Mouse (Mus musculus) small intestine, adult 2 months (tissue): ENCODE data around the gene Gna11.

Experiments used
- CTCF ChIP-seq: fragments of 200-500 bp; IDR thresholded peaks from 2 replicates; pipeline ENCODE4 v1.5.1; 2012; ENCODE audit warnings: low read depth, mild to moderate bottlenecking, control low read depth, inconsistent platforms, low read length, moderate library complexity, mixed read lengths; ENCODE audit not compliant: insufficient replicate concordance, insufficient read length; ENCODE audit errors: extremely low read depth
- POLR2A ChIP-seq: fragments of 200-500 bp; IDR thresholded peaks from 2 replicates; pipeline ENCODE4 v1.6.1; 2012; ENCODE audit warnings: low read depth, mild to moderate bottlenecking, control low read depth, inconsistent platforms, low read length, moderate library complexity

DNA sequence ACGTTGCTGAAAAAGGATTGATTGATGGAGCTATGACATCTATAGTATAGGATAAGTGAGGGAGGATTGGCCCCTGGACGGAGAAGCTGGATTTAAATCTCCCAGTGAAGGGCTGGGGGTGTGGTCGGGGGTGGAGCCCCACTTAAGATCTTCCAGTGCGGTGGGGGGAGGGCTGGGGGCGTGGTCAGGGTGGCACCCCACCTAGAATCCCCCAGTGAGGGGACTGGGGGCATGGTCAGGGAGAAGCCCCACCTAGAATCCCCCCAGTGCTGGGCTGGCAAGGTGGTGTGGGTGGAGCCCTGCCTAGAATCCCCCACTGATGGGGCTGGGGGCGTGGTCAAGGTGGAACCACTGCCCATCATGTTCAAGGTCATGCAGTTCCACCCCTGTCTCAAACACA is 37.9 kb downstream of the Gna11 start:
- TF ChIP-seq CTCF = no peak
- TF ChIP-seq POLR2A = no peak
